Mouse (Mus musculus): ENCODE data around the gene Magi3.

Magi3 gene

DNA sequence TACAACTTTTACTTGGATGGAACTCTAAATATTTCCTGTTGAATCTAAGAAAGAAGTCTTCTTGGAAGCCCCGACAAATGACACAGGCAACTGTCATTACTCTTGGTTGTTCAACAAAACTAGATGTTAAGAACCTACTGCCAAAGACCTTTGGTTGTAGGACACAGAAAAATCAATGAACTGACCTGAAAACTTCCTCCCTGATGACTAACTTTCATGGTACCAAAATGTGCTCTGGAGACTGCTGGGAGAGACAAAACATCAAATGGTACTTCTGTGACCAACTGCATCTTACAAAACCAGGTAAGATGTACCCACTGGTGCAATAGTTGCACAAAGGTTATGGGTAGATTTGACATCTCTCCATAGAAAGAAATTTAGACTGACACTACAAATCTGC, 30.9 kb downstream of the Magi3 start:
- DNase-seq = no peak

DNA sequence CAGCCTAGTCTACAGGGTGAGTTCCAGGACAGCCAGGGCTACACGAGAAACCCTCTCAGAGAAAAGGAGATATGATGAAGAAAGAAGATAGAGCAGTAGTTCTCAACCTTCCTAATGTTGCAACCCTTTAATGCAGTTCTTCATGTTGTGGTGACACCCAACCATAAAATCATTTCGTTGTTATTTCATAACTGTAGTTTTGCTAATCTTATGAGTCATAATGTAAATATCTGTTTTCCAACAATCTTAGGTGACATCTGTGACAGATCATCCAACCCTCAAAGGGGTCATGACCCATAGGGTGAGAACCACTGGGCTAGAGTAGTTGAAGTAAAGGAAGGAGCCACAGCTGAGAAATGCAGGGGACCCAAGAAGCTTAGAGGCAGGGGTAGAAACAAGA, 35.9 kb downstream of the Magi3 start:
- DNase-seq = no peak

DNA sequence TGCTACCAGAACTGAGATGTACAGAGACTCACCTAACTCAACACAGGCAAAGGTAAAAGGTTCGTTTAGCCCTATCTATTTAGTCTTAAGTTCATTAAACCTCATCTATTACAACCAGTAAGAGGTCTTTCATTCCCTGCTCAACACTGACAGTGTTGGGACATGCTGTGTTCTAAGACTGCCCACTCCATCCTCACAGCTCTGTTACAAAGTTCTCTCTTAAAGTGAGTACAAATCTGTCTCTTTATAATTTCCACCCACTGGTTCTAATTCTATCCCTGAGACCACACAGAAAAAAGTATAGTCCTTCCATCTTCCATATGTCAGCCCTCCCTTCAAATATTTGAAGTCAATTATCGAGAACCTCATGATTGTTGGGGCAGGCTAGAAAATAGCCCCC, 36.5 kb downstream of the Magi3 start:
- no peak for DNase-seq

DNA sequence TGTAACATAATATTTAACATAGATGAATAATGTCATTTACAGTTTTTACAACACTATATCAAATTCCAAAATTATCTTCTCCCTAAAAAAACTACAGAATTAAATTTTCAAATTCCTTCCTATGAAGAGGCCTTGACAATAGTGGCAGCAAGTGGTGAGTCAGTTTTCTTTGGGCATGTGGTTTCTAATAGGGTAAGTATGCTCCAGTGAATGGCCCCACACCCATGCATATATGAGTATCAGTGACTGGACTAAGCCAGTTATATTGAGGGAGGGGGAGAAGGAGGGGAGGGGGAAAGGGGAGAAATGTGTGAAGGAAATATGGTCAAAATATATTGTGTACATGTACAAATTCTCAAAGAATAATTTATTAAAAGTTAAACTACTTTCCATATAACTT, 37.5 kb downstream of the Magi3 start:
- DNase-seq = no peak

DNA sequence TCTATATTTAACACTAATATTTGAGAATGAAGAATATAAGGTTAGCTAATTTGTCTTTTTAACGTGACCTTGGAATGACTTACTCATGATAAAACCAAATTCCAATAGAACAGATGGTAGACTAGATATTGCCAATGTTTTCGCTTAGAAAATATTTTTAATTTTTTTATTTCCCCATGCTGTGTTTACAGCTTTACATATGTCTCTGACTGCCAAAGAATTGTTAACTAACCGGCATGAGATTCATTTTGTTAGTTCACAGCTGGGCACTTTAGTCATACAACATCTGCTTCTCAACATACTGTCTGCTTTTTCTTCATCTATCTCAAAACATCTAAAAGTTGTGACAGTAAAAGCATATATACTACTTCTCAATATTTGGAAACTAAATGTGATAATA, 58.8 kb downstream of the Magi3 start:
- no peak for DNase-seq

DNA sequence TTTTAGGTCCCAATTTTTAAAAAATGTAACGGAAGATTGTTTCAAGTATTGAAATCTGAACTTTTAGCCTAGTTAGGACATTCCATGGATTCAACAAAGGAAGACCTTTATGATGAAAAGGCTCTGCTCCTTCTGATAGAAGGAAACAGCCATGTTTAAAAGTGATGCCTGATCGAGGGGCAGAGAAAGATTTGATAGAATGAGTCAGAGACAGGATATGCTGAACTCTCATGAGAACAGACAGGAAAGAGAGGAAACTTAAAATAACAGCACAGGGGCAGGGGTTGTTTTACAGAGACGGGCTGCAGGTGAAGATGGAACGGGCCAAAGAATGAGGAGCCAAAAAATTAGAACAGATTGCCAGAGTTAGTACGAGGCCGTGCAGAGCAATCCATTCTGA, 59.6 kb downstream of the Magi3 start:
- no peak for DNase-seq

DNA sequence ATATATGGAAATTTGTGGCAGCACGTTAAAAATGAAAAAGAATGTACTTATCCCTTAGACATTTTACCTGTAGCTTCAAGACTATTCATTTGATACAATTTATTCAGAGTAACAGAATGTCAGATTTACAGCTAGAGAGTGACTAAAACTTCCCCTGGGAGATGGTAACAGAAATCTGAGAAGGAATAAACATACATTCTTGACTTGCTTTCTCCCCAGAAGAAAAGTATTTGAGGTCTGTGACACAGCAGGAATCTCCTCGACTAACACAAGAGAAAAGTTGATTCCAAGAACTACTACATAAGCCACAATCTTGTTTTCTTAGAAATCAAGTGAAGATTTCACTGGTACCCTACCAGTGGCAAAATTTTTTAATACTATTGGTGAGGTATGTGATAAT, 70.0 kb downstream of the Magi3 start:
- DNase-seq = no peak

DNA sequence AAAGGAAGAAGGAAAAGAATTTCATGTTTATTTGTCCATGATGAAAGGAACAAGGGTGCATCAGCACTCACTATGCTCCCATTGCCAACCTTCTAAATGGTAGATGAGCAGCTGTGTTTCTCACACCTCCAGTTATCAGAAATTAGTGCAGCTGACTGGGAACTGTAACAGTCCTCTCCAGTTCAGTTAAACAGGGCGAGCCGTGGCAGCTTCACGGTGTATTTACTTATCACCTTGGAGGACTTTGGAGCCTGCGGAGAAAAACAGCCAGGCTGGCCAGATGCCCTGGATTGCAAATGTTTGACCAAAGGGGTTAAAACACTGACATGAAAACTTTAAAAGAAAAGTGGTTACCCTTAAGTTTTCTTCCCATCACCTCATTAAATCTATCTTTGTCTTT, 77.8 kb downstream of the Magi3 start:
- peak; percentile 22 for DNase-seq

DNA sequence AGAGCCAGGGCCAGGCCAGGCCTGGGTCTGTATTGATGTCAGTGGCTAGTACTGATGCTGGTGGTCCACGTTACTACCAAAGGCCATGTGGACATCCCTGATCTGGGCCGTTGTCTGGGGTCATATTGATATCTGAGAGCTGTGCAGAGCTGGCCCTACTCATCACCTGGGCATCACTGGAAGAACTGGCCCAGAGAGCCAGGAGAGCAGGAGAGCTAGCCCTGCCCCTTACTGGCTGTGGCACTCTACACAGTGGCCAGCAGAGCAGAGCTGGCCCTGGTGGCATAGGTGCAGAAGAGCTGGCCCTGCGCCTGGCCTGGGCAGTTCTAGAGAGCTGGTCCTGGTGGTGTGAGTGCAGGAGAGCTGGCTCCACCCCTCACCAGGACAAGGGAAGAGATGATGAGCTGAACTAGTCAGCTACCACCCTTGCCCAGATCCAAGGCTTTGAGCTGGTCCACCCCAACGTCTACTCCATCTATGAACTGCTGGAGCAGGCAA, 81.2 kb downstream of the Magi3 start:
- no peak for DNase-seq

DNA sequence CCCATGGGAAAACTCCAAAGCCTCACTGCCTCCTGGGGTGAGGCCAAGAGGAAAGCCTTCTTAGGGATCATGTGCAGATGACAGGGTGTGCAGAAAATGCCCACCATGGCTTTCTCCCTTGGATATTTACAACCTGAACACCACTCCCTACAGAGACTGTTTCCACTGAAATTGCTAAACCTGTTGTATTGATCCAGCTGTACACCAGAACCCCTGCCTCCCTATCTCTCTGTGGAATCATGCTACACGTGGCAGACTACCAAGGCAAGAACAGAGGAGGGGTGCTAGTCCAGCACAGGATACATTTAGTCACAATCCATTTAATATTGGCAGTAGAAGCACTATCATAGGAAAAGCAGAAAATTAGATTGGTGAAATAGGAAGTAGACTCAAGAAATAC, 94.5 kb downstream of the Magi3 start:
- no peak for DNase-seq

DNA sequence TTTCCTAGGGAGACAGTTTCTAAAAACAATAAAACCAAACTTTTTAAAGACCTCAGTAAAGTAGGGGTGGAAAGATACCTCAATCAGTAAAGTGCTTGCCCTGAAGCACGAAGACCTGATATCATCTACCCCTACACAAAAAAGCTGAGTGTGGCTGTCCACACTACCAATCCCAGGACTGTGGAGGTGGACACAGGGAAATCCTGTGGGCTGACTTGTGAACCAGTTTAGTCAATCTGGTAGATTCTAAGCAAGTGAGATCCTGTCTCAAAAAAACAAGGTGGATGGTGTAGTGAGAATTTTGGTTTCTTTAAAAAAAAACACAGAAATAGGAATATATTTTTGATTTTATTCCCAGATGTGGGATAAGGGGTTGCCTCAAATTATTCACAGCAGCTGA, 96.3 kb downstream of the Magi3 start:
- no peak for DNase-seq

DNA sequence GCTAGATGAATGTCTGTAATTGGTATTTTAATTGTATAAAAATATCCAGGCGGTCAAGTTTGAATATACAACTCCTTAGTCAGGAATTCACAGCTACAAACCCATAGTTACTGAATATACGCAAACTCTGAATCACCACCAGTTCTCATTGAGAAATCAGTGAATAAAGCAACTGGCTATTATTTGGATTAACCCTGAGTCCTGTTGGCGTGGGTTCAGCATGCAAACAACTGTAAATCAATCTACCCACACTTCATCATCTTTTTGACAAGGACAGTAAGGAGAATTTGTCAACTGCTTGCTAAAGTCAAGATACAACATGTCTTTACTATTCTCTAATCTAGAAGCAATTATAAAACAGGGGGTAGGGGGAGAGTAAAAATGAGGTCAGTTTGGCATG, 110.7 kb downstream of the Magi3 start:
- DNase-seq = no peak

DNA sequence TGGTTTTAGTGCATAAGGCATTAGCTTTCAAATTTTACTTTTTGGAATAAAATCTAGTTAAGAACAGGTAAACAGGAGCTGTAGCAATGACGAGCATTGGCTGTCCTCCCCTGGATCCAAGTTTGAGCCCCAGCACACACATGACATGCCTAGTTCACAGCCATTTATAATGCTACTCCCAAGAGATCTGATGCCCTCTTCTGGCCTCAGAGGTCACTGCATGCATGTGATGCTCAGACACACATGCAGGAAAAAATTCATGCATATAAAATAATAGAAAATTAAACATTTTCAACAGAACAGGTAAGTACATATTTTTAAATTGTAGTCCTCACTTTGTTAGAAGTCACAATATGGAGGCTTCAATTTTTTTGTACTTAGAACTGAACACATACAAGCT, 115.2 kb downstream of the Magi3 start:
- DNase-seq = peak; percentile 74

DNA sequence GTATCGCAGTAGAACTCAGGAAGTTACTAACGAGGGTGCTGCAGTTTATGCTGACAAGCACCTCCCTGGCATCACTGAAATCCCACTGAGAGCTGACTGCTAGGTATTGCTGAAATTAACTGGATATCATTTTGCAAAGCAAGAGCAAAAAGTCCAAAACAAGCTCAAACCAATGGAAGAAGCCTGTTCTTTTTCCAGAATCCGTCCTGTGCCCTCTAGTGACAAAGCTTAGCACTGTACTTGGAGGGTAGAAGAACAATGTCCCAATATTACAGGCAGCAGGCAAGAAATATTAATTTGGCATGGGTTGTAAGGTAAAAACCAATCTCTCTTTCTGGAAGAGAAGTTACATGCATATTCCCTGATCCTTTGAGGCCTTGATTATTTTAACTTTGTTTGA, 118.5 kb downstream of the Magi3 start:
- DNase-seq = peak; percentile 15

DNA sequence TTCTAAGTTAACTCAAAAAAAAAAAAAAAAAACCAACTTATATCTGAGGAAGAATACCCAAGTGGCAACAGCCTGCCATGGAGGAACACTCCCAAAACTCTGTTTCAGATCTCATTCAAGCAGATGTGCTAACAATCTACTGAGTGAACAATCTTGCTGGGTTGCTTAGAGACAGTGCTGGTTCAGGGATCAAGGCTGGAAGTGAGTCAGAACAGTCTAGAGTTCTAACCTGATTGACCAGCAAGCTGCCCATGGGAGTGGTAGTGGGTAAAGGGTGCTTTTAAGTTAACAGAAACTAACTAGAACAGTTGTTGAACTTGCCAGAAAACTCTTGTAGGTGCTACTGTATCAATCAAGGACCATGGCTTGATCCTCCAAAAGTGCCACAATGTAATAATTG, 118.9 kb downstream of the Magi3 start:
- no peak for DNase-seq

DNA sequence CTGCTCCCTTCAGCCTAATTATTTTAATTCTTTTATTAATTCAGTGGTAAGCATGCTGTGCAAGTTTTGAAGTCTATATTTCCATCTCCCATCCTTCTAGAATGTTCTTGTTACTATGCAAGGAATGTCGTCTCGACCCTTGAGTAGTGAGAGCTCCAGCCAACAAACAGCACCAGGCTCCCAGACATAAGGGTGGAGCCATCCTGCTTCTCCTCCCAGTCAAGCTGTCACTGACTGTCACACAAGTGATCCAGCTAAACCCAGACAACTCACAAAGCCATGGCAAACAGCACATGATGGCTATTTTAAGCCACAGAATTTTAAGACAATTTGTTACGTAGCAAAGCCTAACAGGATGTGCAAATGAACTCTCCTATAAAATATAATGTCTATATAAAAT, 124.2 kb downstream of the Magi3 start:
- DNase-seq = peak; percentile 49

DNA sequence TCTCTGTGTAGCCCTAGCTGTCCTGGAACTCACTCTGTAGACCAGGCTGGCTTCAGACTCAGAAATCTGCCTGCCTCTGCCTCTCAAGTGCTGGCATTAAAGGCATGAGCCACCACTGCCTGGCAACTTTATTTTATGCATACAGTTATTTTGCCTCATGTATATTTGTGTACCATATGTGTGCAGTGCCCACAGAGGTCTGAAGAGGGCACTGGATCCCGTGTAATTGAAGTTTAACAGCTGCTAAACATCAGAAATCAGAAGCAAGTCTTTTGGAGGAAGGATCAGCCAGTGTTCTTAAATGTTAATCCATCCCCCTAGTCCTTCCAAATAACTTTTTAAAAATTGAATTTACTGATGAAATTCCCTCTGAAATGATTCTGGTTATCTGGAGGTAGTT, 125.5 kb downstream of the Magi3 start:
- DNase-seq = peak; percentile 9

DNA sequence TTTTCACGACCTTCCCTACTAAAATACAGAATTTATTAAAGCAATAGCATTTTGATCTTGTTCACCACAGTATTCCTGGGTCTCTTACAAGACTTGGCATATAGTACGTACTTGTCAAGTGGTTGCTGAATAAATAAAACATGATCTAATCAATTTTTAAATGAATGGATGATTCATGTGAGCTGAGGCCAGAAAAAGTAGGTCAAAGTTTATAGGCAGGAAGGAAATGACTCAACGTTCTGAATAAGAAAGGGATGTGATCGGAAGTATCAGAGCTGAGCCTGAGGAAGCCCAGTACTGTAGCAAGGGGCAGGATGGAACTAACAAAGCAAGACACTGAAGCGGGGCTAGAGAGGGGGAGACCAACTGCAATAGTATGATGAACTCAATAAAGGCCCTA, 127.4 kb downstream of the Magi3 start:
- DNase-seq = peak; percentile 22

DNA sequence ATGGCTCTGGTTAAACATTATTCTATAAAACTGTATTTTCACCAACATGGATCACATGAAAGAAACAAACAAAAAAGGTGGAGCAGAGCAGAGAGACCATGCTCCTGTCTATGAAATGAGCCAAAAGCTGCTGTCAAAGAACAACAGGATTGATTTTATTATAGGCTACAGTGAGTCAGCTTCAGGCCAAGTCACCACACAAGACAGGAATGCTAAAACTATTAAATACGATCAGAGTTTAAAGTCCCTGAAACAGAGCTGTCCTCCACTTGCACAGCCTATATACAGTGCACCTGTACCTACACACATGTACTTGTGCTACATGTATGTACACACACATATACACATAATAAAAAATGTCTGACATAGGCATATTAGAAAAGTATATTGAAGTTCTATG, 138.1 kb downstream of the Magi3 start:
- DNase-seq = no peak

DNA sequence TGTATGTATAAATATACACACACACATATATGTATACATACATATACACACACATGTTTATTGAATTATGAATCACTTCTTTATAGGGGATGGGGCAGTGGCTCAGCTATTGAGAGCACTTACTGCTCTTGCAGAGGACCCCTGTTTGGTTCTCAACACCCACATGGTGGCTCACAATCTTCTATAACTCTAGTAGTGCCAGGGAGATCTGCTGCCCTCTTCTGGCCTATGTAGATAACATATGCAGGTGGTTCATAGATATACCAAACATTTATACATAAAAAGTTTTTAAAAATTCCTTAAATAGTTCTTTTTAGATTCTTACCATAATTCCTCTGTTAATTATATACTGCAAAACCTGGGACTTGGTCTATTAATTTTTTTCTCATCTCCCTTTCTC, 141.4 kb downstream of the Magi3 start:
- DNase-seq = no peak

DNA sequence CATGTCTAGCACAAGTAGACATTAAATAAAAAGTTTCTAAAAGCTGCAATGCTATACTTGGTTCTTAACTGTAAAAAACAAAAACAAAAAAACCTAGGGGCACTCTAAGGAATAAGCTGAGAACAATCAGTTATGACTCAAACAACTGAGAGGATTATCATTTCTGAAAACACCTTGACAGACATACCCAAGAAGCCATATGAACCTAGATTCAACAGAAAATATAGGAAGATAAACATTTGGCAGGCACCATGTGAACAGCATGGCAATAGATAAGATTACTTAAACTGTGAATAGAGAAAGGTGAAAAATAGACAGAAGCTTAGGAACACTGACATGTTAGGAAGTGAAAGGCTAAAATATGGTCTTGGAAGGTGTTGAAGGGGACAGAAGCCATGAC, 150.8 kb downstream of the Magi3 start:
- no peak for DNase-seq

DNA sequence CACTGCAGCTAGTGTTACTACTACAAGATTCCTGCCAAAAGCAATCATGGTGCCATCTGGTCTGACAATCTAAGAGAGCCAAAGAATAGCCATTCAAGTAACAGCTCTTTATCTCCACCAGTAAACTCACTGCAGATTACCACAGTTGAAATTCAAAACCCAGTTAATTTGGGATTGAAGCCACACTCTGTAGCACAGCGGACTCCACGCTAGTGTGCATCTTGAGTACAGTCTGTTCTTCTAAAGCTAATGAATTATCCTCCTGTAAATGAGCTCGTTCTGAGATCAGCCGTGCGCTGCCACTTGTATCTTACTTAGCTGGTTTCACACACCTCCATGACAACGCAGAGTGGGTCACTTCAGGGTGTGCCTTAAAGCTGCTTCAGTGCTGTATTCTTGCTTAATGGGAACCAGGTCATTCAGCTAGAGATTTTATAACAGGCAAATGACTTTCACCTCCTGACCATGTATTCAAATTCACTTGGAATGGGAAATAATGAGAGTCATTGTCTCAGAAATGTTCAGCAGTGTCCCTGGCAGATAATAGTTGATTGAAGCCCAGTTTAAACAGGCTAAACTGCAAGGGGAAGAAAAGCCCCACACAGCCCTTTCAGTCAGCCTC, 161.1 kb downstream of the Magi3 start:
- DNase-seq = peak; percentile 8

DNA sequence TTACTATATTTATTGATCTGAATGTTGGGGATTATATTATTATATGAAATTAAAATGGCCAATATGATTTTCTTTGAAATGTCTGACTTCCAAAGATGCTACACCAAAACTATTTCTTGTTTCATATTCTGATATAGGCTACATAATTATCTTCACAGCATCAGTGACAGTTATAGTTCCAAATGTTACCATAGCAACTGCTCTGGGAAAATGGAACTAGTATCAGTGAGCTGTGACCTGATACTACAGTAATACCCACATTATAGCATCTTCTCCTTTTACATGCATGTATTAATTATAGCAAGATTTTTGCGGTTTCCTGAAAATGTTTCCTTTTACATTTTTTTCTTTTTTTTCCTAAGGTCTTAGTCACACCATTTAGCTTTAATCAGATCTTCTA, 187.4 kb downstream of the Magi3 start:
- no peak for DNase-seq

DNA sequence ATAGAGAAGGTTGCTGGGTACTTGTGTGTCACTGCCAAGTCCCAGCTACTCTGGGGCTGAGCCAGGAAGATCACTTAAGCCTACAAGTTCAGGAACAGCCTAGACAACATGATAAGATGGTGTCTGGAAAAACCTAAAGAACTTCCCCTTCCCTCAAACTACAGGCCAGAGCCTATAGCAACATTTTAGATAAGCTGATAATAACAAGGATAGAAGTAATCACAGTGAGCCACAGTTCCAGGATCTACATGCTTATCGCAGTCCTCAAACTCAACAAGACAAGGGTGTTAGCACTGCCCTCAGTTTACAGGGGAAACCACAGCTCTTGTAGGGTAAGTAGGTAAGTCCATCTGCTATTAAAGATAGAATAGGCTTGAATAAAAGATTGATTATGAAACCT, 188.1 kb downstream of the Magi3 start:
- no peak for DNase-seq

DNA sequence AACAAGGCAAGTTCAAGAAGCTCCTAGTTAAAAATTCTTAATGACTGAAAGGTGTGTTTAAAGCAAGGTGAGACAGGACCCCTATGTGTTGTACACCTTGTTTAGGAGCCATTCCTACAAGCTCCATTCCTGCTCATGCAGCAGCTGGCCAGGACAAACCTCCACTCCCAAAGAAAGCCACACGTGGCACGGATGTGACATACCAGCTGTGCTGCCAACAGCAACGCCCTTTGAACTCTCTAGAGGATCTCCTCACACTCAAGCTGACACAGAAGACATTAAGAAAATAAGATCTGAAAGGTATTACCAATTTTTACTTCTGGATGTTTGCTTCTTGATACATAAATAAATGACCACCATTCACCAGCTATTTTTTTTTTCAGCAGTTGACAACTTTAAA, 193.2 kb downstream of the Magi3 start:
- no peak for DNase-seq

DNA sequence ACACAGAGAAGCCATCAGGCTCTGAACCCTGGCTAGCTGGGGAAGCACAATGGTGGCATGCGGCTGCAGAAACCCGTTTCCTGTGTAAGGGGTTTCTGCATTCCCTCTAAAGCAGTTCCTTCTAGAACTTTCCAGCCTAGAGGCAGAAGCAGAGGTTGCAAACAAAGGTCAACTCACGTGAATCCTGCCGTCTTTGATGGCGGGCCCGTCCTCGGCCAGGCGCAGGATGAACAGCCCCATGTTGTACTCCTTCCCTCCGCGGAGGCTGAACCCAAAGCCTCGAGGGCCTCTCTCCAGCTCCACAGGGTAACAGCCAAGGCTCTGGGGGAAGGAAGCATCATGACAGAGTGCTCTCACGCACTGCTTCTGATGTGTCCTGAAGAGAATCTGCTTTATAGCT, 200.1 kb downstream of the Magi3 start:
- no peak for DNase-seq
